Mouse (Mus musculus) hindbrain, embryonic 11.5 days (tissue): ENCODE results near the gene Smarcc2. TPM values are rescaled to one million over a fixed set of nuclear protein-coding genes. Genes with fewer than 3 reads are reported as not detected.
A peak's percentile ranks its signal among the peaks of the same experiment; 100 is the strongest.
"Not testable (repeated sequence)": the region's sequence is repeated elsewhere in the genome, so short reads cannot be mapped to it uniquely, and the experiment has no call there.

Source experiments
- ATAC-seq: fragments of 200-750 bp; cut with Nextera tagmentation; 2 replicates; pipeline ENCODE4 v1.8.0; 2017; ENCODE audit warnings: mild to moderate bottlenecking, moderate TSS enrichment, moderate library complexity; ENCODE audit not compliant: low FRiP score
- DNase-seq: peaks from one replicate; pipeline ENCODE4 v3.0.0-alpha.2; 2015; ENCODE audit warnings: low spot score
- H3K27ac ChIP-seq: fragments of 300-500 bp; sonication (generic); 2 replicates; pipeline ENCODE4 v1.5.1; 2014; ENCODE audit warnings: mild to moderate bottlenecking, low read depth, low read length
- H3K27me3 ChIP-seq: fragments of 300-500 bp; sonication (generic); 2 replicates; pipeline ENCODE4 v1.6.1; 2014; ENCODE audit warnings: mild to moderate bottlenecking, low read length, moderate library complexity, mixed read lengths; ENCODE audit not compliant: control insufficient read depth, insufficient read depth
- H3K36me3 ChIP-seq: fragments of 300-500 bp; sonication (generic); 2 replicates; pipeline ENCODE4 v1.6.1; 2014; ENCODE audit warnings: mild to moderate bottlenecking, low read length, moderate library complexity, mixed read lengths; ENCODE audit not compliant: control insufficient read depth, insufficient read depth
- H3K4me1 ChIP-seq: fragments of 300-500 bp; sonication (generic); replicated peaks from 2 replicates; pipeline ENCODE4 v1.6.1; 2014; ENCODE audit warnings: low read length, mixed read lengths; ENCODE audit not compliant: control insufficient read depth, insufficient read depth
- H3K4me2 ChIP-seq: fragments of 300-500 bp; sonication (generic); replicated peaks from 2 replicates; pipeline ENCODE4 v1.6.1; 2014; ENCODE audit warnings: mild to moderate bottlenecking, low read depth, low read length
- H3K4me3 ChIP-seq: fragments of 300-500 bp; sonication (generic); 2 replicates; pipeline ENCODE4 v1.5.1; 2014; ENCODE audit warnings: low read depth, low read length
- H3K9ac ChIP-seq: fragments of 300-500 bp; sonication (generic); 2 replicates; pipeline ENCODE4 v1.6.1; 2014; ENCODE audit warnings: low read depth, low read length
- H3K9me3 ChIP-seq: fragments of 300-500 bp; sonication (generic); 2 replicates; pipeline ENCODE4 v1.6.1; 2016; ENCODE audit warnings: low read length; ENCODE audit not compliant: control insufficient read depth
- WGBS: fragments of 180-500 bp; shearing (Covaris S2); extraction: QIAGEN DNeasy Blood & Tissue Kit; methylation state at CpG from one replicate; pipeline ENCODE4 v1.1.7; 2014; 5-methylcytosine and 5-hydroxymethylcytosine counted together
- polyA plus RNA-seq: library from polyadenylated mRNA; unstranded; fragments of >200 nt; fragmentation: Nextera tagmentation; extraction: Ambion mirVana; gene quantifications from 2 replicates; pipeline ENCODE4 v1.2.1, GENCODE M21; 2014

Gene Smarcc2
- polyA plus RNA-seq, 1 experiment from 2014 or later: 170 TPM

- Histone ChIP-seq H3K9me3 (no peaks in the 10 kb centered on the region), H3K9ac (no peak overlapping the region), H3K27me3 (no peaks in the 10 kb centered on the region), H3K4me3 (no peak overlapping the region), H3K36me3 (peaks cover 17% of the 10 kb centered on the region; the same call in 1 of the 2 replicates), H3K4me1 (peaks cover 5% of the 10 kb centered on the region; the same call in 1 of the 2 replicates), H3K27ac (no peak overlapping the region), H3K4me2 (no peak overlapping the region)
- ATAC-seq: no peak
- DNase-seq: no peak
- WGBS: 94% methylated on average over 4 of the region's 4 CpGs
Measured at GRCm38 (mm10) chr10:128488776-128489175, 29.7 kb downstream of the Smarcc2 start.

- Histone ChIP-seq H3K27ac (no peak overlapping the region), H3K4me3 (no peak overlapping the region), H3K4me2 (no peak overlapping the region), H3K27me3 (no peaks in the 10 kb centered on the region), H3K9me3 (no peaks in the 10 kb centered on the region), H3K4me1 (peaks cover 5% of the 10 kb centered on the region), H3K9ac (no peak overlapping the region), H3K36me3 (peaks cover 17% of the 10 kb centered on the region; the same call in 1 of the 2 replicates)
- 74% methylated on average over 5 of the region's 5 CpGs for WGBS
- ATAC-seq (no peak), DNase-seq (no peak)
Measured at GRCm38 (mm10) chr10:128489380-128489779, 30.3 kb downstream of the Smarcc2 start.

- 65% methylated on average over 4 of the region's 4 CpGs for WGBS
- DNase-seq: no peak
- Histone ChIP-seq H3K36me3 (peaks cover 17% of the 10 kb centered on the region; the same call in 1 of the 2 replicates), H3K9me3 (no peaks in the 10 kb centered on the region), H3K4me2 (no peak overlapping the region), H3K27ac (no peak overlapping the region), H3K9ac (no peak overlapping the region), H3K27me3 (no peaks in the 10 kb centered on the region), H3K4me3 (0 out of 2 replicates have a peak overlapping the region, but pooled peaks have one; percentile 2), H3K4me1 (peaks cover 9% of the 10 kb centered on the region)
- ATAC-seq: no peak
Measured at GRCm38 (mm10) chr10:128489785-128490184, 30.7 kb downstream of the Smarcc2 start.

GRCm38 (mm10) chr10:128490232-128490631, 31.2 kb downstream of the Smarcc2 start:
- H3K9ac ChIP-seq: no peak overlapping the region
- WGBS: 72% methylated on average over 5 of the region's 5 CpGs
- H3K36me3 ChIP-seq: peaks cover 17% of the 10 kb centered on the region; the same call in 1 of the 2 replicates
- no peaks in the 10 kb centered on the region for H3K9me3 ChIP-seq
- H3K4me3 ChIP-seq: 0 out of 2 replicates have a peak overlapping the region, but pooled peaks have one; percentile 2
- DNase-seq (no peak), ATAC-seq (no peak)
- no peaks in the 10 kb centered on the region for H3K27me3 ChIP-seq
- H3K27ac ChIP-seq: peak overlapping the region; percentile 19; the same call in 1 of the 2 replicates
- peaks cover 11% of the 10 kb centered on the region for H3K4me1 ChIP-seq
- no peak overlapping the region for H3K4me2 ChIP-seq

GRCm38 (mm10) chr10:128490912-128491311, 31.9 kb downstream of the Smarcc2 start:
- ATAC-seq (no peak), DNase-seq (no peak)
- Histone ChIP-seq H3K27ac (no peak overlapping the region), H3K9me3 (no peaks in the 10 kb centered on the region), H3K9ac (no peak overlapping the region), H3K4me3 (no peak overlapping the region), H3K36me3 (peaks cover 12% of the 10 kb centered on the region; the same call in 1 of the 2 replicates), H3K4me1 (peaks cover 11% of the 10 kb centered on the region), H3K27me3 (no peaks in the 10 kb centered on the region), H3K4me2 (no peak overlapping the region; the same call in 1 of the 2 replicates)
- 59% methylated on average over 4 of the region's 5 CpGs for WGBS

GRCm38 (mm10) chr10:128491495-128491894, 32.4 kb downstream of the Smarcc2 start:
- Histone ChIP-seq H3K27me3 (no peaks in the 10 kb centered on the region), H3K27ac (no peak overlapping the region), H3K4me3 (no peak overlapping the region), H3K9ac (no peak overlapping the region), H3K4me2 (no peak overlapping the region; the same call in 1 of the 2 replicates), H3K9me3 (no peaks in the 10 kb centered on the region), H3K4me1 (peaks cover 11% of the 10 kb centered on the region), H3K36me3 (peaks cover 12% of the 10 kb centered on the region)
- WGBS: 86% methylated on average over 6 of the region's 6 CpGs
- DNase-seq (no peak), ATAC-seq (no peak)

- WGBS: 76% methylated on average over 6 of the region's 8 CpGs
- H3K27ac ChIP-seq, DNase-seq, H3K9me3 ChIP-seq, ATAC-seq, H3K27me3 ChIP-seq: not testable (repeated sequence)
- Histone ChIP-seq H3K4me3 (peak overlapping the region; percentile 76), H3K9ac (peak overlapping the region; percentile 74; the same call in 1 of the 2 replicates), H3K36me3 (peaks cover 12% of the 10 kb centered on the region), H3K4me2 (peak overlapping the region; percentile 75), H3K4me1 (peaks cover 11% of the 10 kb centered on the region)
Measured at GRCm38 (mm10) chr10:128492051-128492450, 33.0 kb downstream of the Smarcc2 start.

- ATAC-seq (peak; percentile 23; the same call in 1 of the 2 replicates), DNase-seq (peak; percentile 65)
- Histone ChIP-seq H3K36me3 (peaks cover 6% of the 10 kb centered on the region), H3K27me3 (no peaks in the 10 kb centered on the region; the same call in 1 of the 2 replicates), H3K4me3 (peak overlapping the region; percentile 76), H3K27ac (peak overlapping the region; percentile 80), H3K4me2 (peak overlapping the region; percentile 75), H3K9me3 (no peaks in the 10 kb centered on the region), H3K9ac (peak overlapping the region; percentile 74), H3K4me1 (peaks cover 11% of the 10 kb centered on the region)
- 31% methylated on average over 12 of the region's 12 CpGs for WGBS
Measured at GRCm38 (mm10) chr10:128492633-128493311, 33.7 kb downstream of the Smarcc2 start.

- H3K9me3 ChIP-seq: no peaks in the 10 kb centered on the region
- WGBS: 1% methylated on average over 12 of the region's 12 CpGs
- ATAC-seq (peak; percentile 39), DNase-seq (no peak)
- H3K4me2 ChIP-seq: peak overlapping the region; percentile 75
- H3K9ac ChIP-seq: peak overlapping the region; percentile 74
- peak overlapping the region; percentile 80 for H3K27ac ChIP-seq
- peaks cover 11% of the 10 kb centered on the region for H3K4me1 ChIP-seq
- H3K36me3 ChIP-seq: peaks cover 4% of the 10 kb centered on the region; the same call in 1 of the 2 replicates
- H3K27me3 ChIP-seq: no peaks in the 10 kb centered on the region; the same call in 1 of the 2 replicates
- peak overlapping the region; percentile 76 for H3K4me3 ChIP-seq
Measured at GRCm38 (mm10) chr10:128493319-128493694, 34.3 kb downstream of the Smarcc2 start.
